In genomic region chr14:17567927-17568326, GRCm38 (mm10) we compare ENCODE assay signal across 29 mouse cellular contexts.
DNase-seq lines count a peak whose midpoint lies in the region; ATAC-seq lines count a peak whose summit lies in the region.
"Had no signal": no experiment of that assay in that cellular context is flagged by ENCODE, and none has a peak within 500 bp of the region (broad histone marks: within the 10 kb centered on the region; RNA-seq: fewer than 3 reads in every experiment).

No protein-coding gene starts in this region.

- DNase-seq in frontal cortex, postnatal 10 days (ENCODE audit: low spot score in 2 of 2), result no peak
- peak; percentile 11 for DNase-seq in layer of hippocampus, adult 9-11 months
- DNase-seq in layer of hippocampus, postnatal 25 days (ENCODE audit: extremely low spot score in 1 of 2, low spot score in 1 of 2), result no peak
- peak; percentile 4 for DNase-seq in retina, postnatal 1 day
- DNase-seq in retina, embryonic 14.5 days (ENCODE audit: low spot score), result no peak
- no peak for DNase-seq in heart, embryonic 10.5 days (ENCODE audit: low spot score)
- DNase-seq: adrenal gland, adult 8-10 months; B cell, adult 2 months; cerebellum, adult 2 months; cerebellum, postnatal 25 days; gastrocnemius, postnatal 10 days; kidney, adult 9 months; kidney, postnatal 14 days; left cerebral cortex, postnatal 4 days; lung, postnatal 4 days; right cerebral cortex, postnatal 25 days; thymus, postnatal 14 days had no signal

- no peaks in the 10 kb centered on the region for H3K27me3 ChIP-seq in heart, embryonic 10.5 days (ENCODE audit: insufficient read depth, poor library complexity, severe bottlenecking)
- H3K27me3 ChIP-seq: CH12.LX; embryonic facial prominence, embryonic 13.5 days; limb, embryonic 15.5 days; lung, embryonic 15.5 days had no signal

- H3K4me3 ChIP-seq in heart, embryonic 10.5 days, result no peak overlapping the region
- H3K4me3 ChIP-seq: embryonic facial prominence, embryonic 13.5 days; erythroblast, embryonic 14.5 days; left cerebral cortex, adult 2 months; limb, embryonic 15.5 days; lung, embryonic 15.5 days had no signal

- no peaks in the 10 kb centered on the region for H3K4me1 ChIP-seq in heart, embryonic 10.5 days
- H3K4me1 ChIP-seq: embryonic facial prominence, embryonic 13.5 days; limb, embryonic 15.5 days; lung, embryonic 15.5 days had no signal

- no peaks in the 10 kb centered on the region for H3K36me3 ChIP-seq in heart, embryonic 10.5 days
- H3K36me3 ChIP-seq: embryonic facial prominence, embryonic 13.5 days; G1E; limb, embryonic 15.5 days; lung, embryonic 15.5 days had no signal

- no peaks in the 10 kb centered on the region for H3K9me3 ChIP-seq in heart, embryonic 10.5 days
- H3K9me3 ChIP-seq: embryonic facial prominence, embryonic 13.5 days; G1E; limb, embryonic 15.5 days; lung, embryonic 15.5 days had no signal

- no peak overlapping the region for H3K27ac ChIP-seq in heart, embryonic 10.5 days
- H3K27ac ChIP-seq: embryonic facial prominence, embryonic 13.5 days; left cerebral cortex, adult 2 months; limb, embryonic 15.5 days; liver, embryonic 14.5 days; lung, embryonic 15.5 days had no signal

- ATAC-seq in frontal cortex, adult (ENCODE audit: low TSS enrichment), result peak; percentile 34; the same call in 1 of the 2 replicates
- ATAC-seq: activated CD4-positive, CD25-positive, alpha-beta regulatory T cell, adult 4 months; intestine, embryonic 16.5 days; Patski had no signal

- WGBS in heart, embryonic 10.5 days, result 71% methylated on average over 1 of the region's 1 CpGs

Comparison
In these comparisons a context has a peak if more than half of its experiments do, and no peak if none do; other contexts are left out.
1. DNase-seq: peak in layer of hippocampus, adult 9-11 months (single experiment) and retina, postnatal 1 day (single experiment); none in frontal cortex, postnatal 10 days (0 of 2), layer of hippocampus, postnatal 25 days (0 of 2), retina, embryonic 14.5 days (single experiment) and heart, embryonic 10.5 days (single experiment).